Mouse (Mus musculus) ovary, postnatal 36 days (tissue): ENCODE measurements around the gene Ppif.
A peak's percentile ranks its signal among the peaks of the same experiment; 100 is the strongest.

Experiments
- DNase-seq: peaks from one replicate; pipeline ENCODE4 v3.0.0; 2022; ENCODE audit warnings: low spot score, mixed read lengths

The Ppif gene

GRCm38 (mm10) chr14:25693888-25694568 is at the start of gene Ppif:
Ppif (plus strand) TSS chr14:25694154.
- peak; percentile 97 for DNase-seq

GRCm38 (mm10) chr14:25645717-25646116 is 48.2 kb upstream of the Ppif start:
- no peak for DNase-seq

GRCm38 (mm10) chr14:25646161-25646621 is 47.8 kb upstream of the Ppif start:
- DNase-seq: peak; percentile 51

GRCm38 (mm10) chr14:25651131-25651530 is 42.8 kb upstream of the Ppif start:
- no peak for DNase-seq

- no peak for DNase-seq
Measured at GRCm38 (mm10) chr14:25651905-25652304, 42.0 kb upstream of the Ppif start.

- no peak for DNase-seq
Measured at GRCm38 (mm10) chr14:25654401-25655197, 39.4 kb upstream of the Ppif start.

- peak; percentile 58 for DNase-seq
Measured at GRCm38 (mm10) chr14:25660661-25661060, 33.3 kb upstream of the Ppif start.

GRCm38 (mm10) chr14:25661185-25661920 is 32.6 kb upstream of the Ppif start:
- DNase-seq: no peak

- DNase-seq: no peak
Measured at GRCm38 (mm10) chr14:25663649-25664309, 30.2 kb upstream of the Ppif start.

GRCm38 (mm10) chr14:25664310-25664695 is 29.7 kb upstream of the Ppif start:
- no peak for DNase-seq

- no peak for DNase-seq
Measured at GRCm38 (mm10) chr14:25665314-25665970, 28.5 kb upstream of the Ppif start.

GRCm38 (mm10) chr14:25666668-25667376 is 27.1 kb upstream of the Ppif start:
- no peak for DNase-seq

GRCm38 (mm10) chr14:25667587-25667986 is 26.4 kb upstream of the Ppif start:
- DNase-seq: no peak

- no peak for DNase-seq
Measured at GRCm38 (mm10) chr14:25679625-25680024, 14.3 kb upstream of the Ppif start.

- no peak for DNase-seq
Measured at GRCm38 (mm10) chr14:25682020-25682419, 11.9 kb upstream of the Ppif start.

- no peak for DNase-seq
Measured at GRCm38 (mm10) chr14:25686216-25686945, 7.6 kb upstream of the Ppif start.

GRCm38 (mm10) chr14:25686983-25687901 is 6.7 kb upstream of the Ppif start:
- no peak for DNase-seq

GRCm38 (mm10) chr14:25693271-25693887 is 575 bp upstream of the Ppif start:
- no peak for DNase-seq

GRCm38 (mm10) chr14:25694569-25694897 is 579 bp downstream of the Ppif start:
- no peak for DNase-seq
